Mouse (Mus musculus) liver, embryonic 12.5 days (tissue): Measurements from ENCODE around the gene Sdhaf1. TPM values are rescaled to one million over a fixed set of nuclear protein-coding genes. Genes with fewer than 3 reads are reported as not detected.
A peak's percentile ranks its signal among the peaks of the same experiment; 100 is the strongest.

Experiments
- ATAC-seq: fragments of 200-750 bp; cut with Nextera tagmentation; 2 replicates; pipeline ENCODE4 v1.8.0; 2017; ENCODE audit warnings: moderate number of reproducible peaks, mild to moderate bottlenecking, moderate library complexity
- H3K27ac ChIP-seq: fragments of 300-500 bp; sonication (generic); 2 replicates; pipeline ENCODE4 v1.5.1; 2016; ENCODE audit warnings: mild to moderate bottlenecking
- H3K27me3 ChIP-seq: fragments of 300-500 bp; sonication (generic); replicated peaks from 2 replicates; pipeline ENCODE4 v1.6.1; 2016; ENCODE audit warnings: mild to moderate bottlenecking, moderate library complexity
- H3K36me3 ChIP-seq: fragments of 300-500 bp; sonication (generic); 2 replicates; pipeline ENCODE4 v1.6.1; 2016; ENCODE audit warnings: mild to moderate bottlenecking, moderate library complexity
- H3K4me1 ChIP-seq: fragments of 300-500 bp; sonication (generic); 2 replicates; pipeline ENCODE4 v1.6.1; 2016
- H3K4me2 ChIP-seq: fragments of 300-500 bp; sonication (generic); 2 replicates; pipeline ENCODE4 v1.6.1; 2016; ENCODE audit warnings: mild to moderate bottlenecking, moderate library complexity
- H3K4me3 ChIP-seq: fragments of 300-500 bp; sonication (generic); 2 replicates; pipeline ENCODE4 v1.5.1; 2016; ENCODE audit warnings: mild to moderate bottlenecking, moderate library complexity
- H3K9ac ChIP-seq: fragments of 300-500 bp; sonication (generic); 2 replicates; pipeline ENCODE4 v1.6.1; 2016; ENCODE audit warnings: mild to moderate bottlenecking, moderate library complexity
- H3K9me3 ChIP-seq: fragments of 300-500 bp; sonication (generic); replicated peaks from 2 replicates; pipeline ENCODE4 v1.6.1; 2016; ENCODE audit warnings: mild to moderate bottlenecking, moderate library complexity
- WGBS: fragments of 180-500 bp; shearing (Covaris S2); methylation state at CpG from one replicate; pipeline ENCODE4 v1.1.7; 2016; ENCODE audit not compliant: insufficient replicate concordance; 5-methylcytosine and 5-hydroxymethylcytosine counted together
- polyA plus RNA-seq: library from polyadenylated mRNA; unstranded; fragments of >200 nt; fragmentation: Nextera tagmentation; extraction: Ambion mirVana; gene quantifications from 2 replicates; pipeline ENCODE4 v1.2.1, GENCODE M21; 2016

Sdhaf1 gene
- polyA plus RNA-seq, 1 experiment from 2014 or later, result 8.1 TPM

DNA sequence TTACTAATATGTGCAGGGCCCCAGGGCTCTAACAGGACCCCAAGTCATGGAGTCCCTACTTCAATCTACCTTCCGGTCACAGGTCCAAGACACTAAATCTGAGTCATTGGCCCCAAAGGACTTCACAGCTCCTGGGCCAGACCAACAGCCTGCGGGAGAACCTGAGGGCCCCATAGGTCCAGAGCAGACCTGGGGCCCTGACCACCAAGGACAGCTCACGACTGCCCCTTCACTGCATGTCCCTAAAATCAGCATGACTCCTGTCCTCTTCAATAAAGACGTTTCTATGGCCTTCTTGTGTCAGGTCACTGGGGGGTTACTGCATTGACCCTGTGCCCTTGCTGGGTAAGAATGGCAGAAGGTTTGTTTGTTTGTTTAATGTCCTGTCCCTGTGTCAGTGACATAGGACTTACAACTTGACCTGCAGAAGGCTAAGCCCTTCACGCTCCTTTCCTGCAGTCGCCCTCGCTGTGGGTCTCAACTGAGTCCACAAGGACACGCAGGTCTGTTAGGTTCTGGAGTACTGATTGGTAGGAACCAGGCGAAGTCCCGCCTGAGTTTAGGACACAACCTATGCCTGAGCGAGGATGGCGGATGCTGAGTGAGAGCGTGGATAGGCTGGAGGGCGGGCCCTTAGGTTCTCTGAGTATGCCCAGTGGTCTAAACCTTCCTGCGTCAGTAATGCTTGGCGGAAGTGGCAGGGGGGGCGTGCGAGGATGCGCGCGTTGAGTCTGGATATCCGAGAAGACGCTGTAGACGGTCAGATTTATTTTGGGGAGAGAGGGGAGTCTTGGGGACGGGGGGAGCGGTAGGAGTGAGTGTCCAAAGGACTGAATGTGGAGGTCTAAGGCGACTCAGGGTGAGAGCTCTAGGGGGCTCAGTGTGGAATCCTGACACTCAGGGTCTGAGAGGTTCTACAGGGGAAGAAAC lies 15.4 kb downstream of the Sdhaf1 start, which contains the start of gene Alkbh6:
Gene Alkbh6 (plus strand): TSS at position 642 of the 930 bp plus-strand sequence.
- Histone ChIP-seq H3K9me3 (no peaks in the 10 kb centered on the region), H3K4me2 (peak within 1 kb of the TSS; percentile 88), H3K9ac (peak within 1 kb of the TSS; percentile 67), H3K36me3 (peaks cover 12% of the 10 kb centered on the region; the same call in 1 of the 2 replicates), H3K4me3 (peak within 1 kb of the TSS; percentile 67), H3K27ac (0 out of 2 replicates have a peak within 1 kb of the TSS, but pooled peaks have one; percentile 12), H3K4me1 (peaks cover 20% of the 10 kb centered on the region), H3K27me3 (no peaks in the 10 kb centered on the region)
- ATAC-seq, result peak; percentile 99
- 4% methylated on average over 27 of the region's 27 CpGs for WGBS

DNA sequence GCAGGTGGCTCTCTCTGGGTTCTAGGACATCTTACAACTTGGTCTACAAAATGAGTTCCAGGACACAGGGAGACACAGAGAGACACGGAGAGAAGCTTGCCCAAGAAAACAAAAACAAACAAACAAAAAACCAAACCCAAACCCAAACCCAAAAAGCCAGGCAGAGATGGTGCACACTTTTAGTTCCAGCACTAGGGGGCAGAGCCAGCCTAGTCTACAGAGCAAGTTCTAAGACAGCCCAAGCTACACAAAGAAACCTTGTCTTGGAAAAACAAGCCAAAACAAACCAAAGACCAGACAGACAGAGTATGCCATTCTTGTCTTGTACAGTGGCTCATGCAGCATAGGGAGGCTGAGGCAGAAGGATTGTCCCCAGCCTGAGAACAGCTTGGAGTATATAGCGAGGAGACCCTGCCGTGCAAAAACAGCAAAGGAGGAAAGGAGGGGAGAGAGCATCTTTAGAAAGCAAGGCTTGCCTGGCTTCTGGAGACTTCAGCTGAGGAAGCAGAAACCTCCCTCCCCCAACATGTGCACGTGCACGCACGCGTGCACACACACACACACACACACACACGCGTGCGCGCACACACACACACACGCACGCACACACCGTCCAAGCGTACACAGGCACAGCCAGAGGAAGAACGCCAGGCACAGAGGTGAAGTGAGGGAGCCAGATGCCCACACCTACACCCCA lies 17.5 kb downstream of the Sdhaf1 start:
- ATAC-seq, result no peak
- no peak overlapping the region for H3K4me2 ChIP-seq
- no peaks in the 10 kb centered on the region for H3K27me3 ChIP-seq
- no peak overlapping the region for H3K9ac ChIP-seq
- H3K4me1 ChIP-seq, result peaks cover 20% of the 10 kb centered on the region
- no peak overlapping the region for H3K27ac ChIP-seq
- peaks cover 5% of the 10 kb centered on the region; the same call in 1 of the 2 replicates for H3K36me3 ChIP-seq
- 82% methylated on average over 16 of the region's 16 CpGs for WGBS
- H3K9me3 ChIP-seq, result no peaks in the 10 kb centered on the region
- H3K4me3 ChIP-seq, result no peak overlapping the region

DNA sequence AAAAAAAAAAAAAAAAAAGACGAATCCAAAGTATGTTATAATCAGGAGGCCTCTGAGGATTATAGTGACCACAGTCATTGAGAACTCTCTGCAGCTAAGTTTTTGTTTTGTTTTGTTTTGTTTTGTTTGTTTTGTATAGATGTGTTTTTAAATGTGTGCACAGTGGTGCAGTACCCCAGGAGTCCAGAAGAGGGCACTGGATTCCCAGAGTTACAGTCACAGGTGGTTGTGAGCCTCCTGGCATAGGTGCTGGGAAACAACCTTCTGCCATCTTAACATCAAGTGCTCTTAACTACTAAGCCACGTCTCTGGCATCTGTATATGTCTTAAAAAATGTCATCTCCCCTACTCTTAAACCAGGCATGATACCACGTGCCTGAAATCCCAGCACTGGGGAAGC lies 22.8 kb downstream of the Sdhaf1 start:
- no peak overlapping the region for H3K9ac ChIP-seq

DNA sequence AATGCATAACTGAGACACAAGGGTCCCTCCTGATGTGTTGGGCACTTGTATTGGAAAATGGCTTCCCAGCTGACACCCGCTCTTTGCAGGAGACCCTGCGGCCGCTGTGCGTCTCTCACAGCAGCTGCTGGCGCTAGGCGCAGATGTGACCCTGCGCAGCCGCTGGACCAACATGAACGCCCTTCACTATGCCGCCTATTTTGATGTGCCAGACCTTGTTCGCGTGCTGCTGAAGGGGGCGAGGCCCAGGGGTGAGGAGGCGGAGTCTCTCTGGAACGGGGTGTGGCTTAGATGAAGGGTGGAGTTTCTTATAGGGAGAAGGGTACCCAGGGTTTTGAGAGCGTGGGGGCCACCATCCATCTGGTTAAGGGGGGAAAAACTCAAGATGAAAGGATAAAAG lies 26.4 kb downstream of the Sdhaf1 start:
- no peak overlapping the region for H3K4me2 ChIP-seq
- peaks cover 1% of the 10 kb centered on the region; the same call in 1 of the 2 replicates for H3K27me3 ChIP-seq
- H3K27ac ChIP-seq, result no peak overlapping the region
- H3K9me3 ChIP-seq, result no peaks in the 10 kb centered on the region
- ATAC-seq, result no peak
- no peak overlapping the region for H3K4me3 ChIP-seq
- 0 out of 2 replicates have a peak, but pooled peaks cover 5% of the 10 kb centered on the region for H3K4me1 ChIP-seq
- WGBS, result 61% methylated on average over 16 of the region's 16 CpGs
- H3K36me3 ChIP-seq, result no peaks in the 10 kb centered on the region
- no peak overlapping the region for H3K9ac ChIP-seq

More for the DNA sequence above, 22.8 kb downstream of the Sdhaf1 start:
- no peak overlapping the region for H3K27ac ChIP-seq
- H3K4me3 ChIP-seq, result no peak overlapping the region
- H3K4me2 ChIP-seq, result no peak overlapping the region
- no peak for ATAC-seq
- 20% methylated on average over 3 of the region's 3 CpGs for WGBS
- H3K4me1 ChIP-seq, result 0 out of 2 replicates have a peak, but pooled peaks cover 5% of the 10 kb centered on the region
- no peaks in the 10 kb centered on the region for H3K36me3 ChIP-seq
- H3K9me3 ChIP-seq, result no peaks in the 10 kb centered on the region
- H3K27me3 ChIP-seq, result no peaks in the 10 kb centered on the region

DNA sequence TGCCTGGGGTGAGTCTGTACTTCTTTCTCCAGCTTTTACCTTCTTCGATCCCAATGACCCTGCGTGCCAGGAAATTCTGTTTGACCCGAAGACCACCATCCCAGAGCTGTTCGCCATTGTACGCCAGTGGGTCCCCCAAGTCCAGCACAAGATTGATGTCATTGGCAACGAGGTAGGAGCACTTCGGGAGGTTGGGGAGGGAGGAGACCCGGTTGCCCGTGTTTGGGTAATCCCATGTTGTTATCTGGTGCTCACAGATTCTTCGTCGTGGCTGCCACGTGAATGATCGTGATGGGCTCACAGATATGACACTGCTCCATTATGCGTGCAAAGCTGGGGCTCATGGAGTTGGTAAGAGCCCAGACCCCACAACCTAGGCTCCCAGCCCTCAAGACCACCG lies 26.9 kb downstream of the Sdhaf1 start:
- Histone ChIP-seq H3K4me2 (no peak overlapping the region), H3K9me3 (no peaks in the 10 kb centered on the region), H3K36me3 (no peaks in the 10 kb centered on the region), H3K27me3 (peaks cover 6% of the 10 kb centered on the region), H3K9ac (no peak overlapping the region), H3K4me3 (no peak overlapping the region), H3K27ac (no peak overlapping the region), H3K4me1 (0 out of 2 replicates have a peak, but pooled peaks cover 5% of the 10 kb centered on the region)
- 60% methylated on average over 15 of the region's 15 CpGs for WGBS
- no peak for ATAC-seq

DNA sequence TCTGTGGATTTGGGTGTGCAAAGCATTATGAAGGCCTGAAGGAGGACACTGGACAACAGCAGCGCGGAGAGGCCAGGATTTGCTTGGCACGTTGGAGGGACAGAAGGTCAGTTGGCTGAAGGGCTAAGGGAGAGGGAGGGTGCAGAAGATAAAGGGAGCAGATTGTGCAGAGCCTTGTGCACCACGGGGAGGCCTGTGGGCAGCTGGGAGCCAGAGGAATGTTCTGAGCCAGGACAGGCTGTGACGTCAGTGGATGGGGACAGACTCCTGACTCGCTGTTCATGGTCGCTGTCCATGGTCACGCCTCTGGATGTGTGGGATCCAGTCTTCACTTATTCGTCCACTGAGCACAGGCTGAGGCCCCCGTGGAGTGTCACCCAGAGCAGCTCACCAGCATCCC lies 28.6 kb downstream of the Sdhaf1 start:
- Histone ChIP-seq H3K36me3 (no peaks in the 10 kb centered on the region), H3K9me3 (no peaks in the 10 kb centered on the region), H3K27me3 (peaks cover 20% of the 10 kb centered on the region), H3K4me2 (no peak overlapping the region), H3K4me1 (0 out of 2 replicates have a peak, but pooled peaks cover 5% of the 10 kb centered on the region), H3K27ac (no peak overlapping the region), H3K4me3 (no peak overlapping the region), H3K9ac (no peak overlapping the region)
- WGBS, result 44% methylated on average over 10 of the region's 10 CpGs
- ATAC-seq, result no peak

DNA sequence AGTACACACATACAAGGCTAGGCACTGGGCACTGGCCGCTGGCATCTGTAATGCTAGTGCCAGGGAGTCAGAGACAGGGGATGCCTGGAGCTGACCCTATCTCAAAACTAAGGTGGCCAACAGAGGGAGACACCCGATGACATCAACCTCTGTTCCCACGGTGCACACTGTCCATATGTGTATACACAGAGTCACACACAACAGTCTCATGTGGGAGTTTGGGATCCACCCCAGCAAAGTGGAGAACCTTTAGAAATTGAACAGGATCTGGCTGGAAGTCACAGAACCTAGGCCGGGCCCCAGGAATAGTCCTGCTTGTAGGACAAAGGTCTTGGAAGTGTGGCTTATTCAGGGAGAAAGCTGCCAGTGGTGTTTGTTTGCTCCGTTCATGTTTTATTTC lies 29.4 kb downstream of the Sdhaf1 start:
- no peak overlapping the region for H3K4me2 ChIP-seq
- WGBS, result 72% methylated on average over 5 of the region's 5 CpGs
- H3K36me3 ChIP-seq, result no peaks in the 10 kb centered on the region
- no peak overlapping the region for H3K4me3 ChIP-seq
- no peaks in the 10 kb centered on the region for H3K9me3 ChIP-seq
- 0 out of 2 replicates have a peak, but pooled peaks cover 5% of the 10 kb centered on the region for H3K4me1 ChIP-seq
- no peak overlapping the region for H3K27ac ChIP-seq
- H3K27me3 ChIP-seq, result peaks cover 28% of the 10 kb centered on the region
- no peak overlapping the region for H3K9ac ChIP-seq
- no peak for ATAC-seq

DNA sequence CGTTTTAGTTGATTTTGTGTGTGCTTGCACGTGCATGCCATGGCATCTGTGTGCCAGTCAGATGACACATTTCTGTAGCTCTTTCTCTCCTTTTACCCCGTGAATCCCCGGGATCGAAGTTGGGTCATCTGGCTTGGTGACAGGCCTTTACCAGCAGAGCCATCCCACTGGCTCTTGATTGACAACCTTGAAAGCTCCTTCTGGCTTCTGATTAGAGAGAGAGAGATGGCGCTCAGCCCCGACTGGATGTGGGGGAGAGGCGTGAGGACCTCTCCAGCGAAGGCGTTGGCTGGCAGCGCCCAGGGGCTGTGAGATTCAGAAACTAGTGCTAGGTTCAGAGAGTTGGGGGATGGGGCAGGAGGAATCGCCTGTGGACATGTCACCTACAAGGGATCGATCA lies 29.9 kb downstream of the Sdhaf1 start:
- no peak for ATAC-seq
- Histone ChIP-seq H3K4me2 (no peak overlapping the region), H3K27me3 (peaks cover 33% of the 10 kb centered on the region), H3K36me3 (no peaks in the 10 kb centered on the region), H3K27ac (no peak overlapping the region), H3K9me3 (no peaks in the 10 kb centered on the region), H3K4me1 (0 out of 2 replicates have a peak, but pooled peaks cover 5% of the 10 kb centered on the region), H3K4me3 (no peak overlapping the region), H3K9ac (no peak overlapping the region)
- 68% methylated on average over 13 of the region's 13 CpGs for WGBS

DNA sequence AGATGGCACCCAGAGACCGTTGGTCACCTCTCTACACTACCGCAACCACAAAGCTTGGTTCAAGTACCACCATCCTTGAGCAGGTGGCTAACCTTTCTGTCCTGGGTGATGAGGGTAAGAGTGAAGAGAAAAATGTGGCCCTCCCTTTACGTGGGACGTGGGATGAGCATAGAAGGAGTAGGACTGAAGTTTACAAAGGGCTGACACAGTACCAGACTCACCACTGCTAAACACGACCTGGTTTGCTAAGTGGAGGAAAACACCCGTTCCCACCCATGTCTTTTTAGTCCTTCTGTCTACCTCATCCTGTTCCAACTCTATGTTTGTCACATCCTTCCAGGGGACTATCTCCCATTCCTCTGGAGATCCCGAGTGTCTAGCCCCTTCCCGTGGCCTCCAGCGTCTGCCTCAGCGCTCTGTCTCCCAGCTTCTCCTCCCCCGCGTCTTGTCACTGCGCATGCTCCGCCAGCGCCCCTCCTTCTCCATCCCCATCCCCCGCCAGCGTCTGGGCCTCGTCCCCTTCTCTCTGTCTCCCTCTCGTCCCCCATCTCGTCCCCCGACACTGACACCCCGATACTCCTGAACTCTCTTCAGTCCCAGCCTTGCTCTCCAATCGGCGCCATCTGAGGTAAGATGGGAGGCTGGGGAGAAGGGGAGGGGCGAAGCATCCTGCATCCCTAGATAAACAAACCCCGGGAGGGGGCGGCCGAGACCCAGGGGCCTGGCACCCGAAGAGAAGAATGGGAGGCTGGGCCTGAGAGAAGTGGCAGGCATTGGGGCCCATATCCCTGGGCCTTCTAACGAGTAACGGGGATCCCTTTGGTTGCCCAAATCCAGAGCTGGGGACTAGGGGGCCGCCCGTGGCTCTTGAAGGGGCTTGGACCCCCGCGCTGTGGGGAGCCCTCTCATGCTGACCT lies 32.2 kb downstream of the Sdhaf1 start, which contains the start of gene Clip3:
Gene Clip3 (plus strand): TSS at position 514 of the 917 bp plus-strand sequence.
- Histone ChIP-seq H3K4me1 (no peaks in the 10 kb centered on the region), H3K4me2 (peak within 1 kb of the TSS; percentile 39), H3K27me3 (peaks cover 50% of the 10 kb centered on the region), H3K4me3 (peak within 1 kb of the TSS; percentile 41), H3K9ac (peak within 1 kb of the TSS; percentile 45), H3K27ac (no peak within 1 kb of the TSS), H3K36me3 (no peaks in the 10 kb centered on the region), H3K9me3 (no peaks in the 10 kb centered on the region)
- ATAC-seq, result 0 out of 2 replicates have a peak, but pooled peaks have one; percentile 8
- 12% methylated on average over 35 of the region's 35 CpGs for WGBS

DNA sequence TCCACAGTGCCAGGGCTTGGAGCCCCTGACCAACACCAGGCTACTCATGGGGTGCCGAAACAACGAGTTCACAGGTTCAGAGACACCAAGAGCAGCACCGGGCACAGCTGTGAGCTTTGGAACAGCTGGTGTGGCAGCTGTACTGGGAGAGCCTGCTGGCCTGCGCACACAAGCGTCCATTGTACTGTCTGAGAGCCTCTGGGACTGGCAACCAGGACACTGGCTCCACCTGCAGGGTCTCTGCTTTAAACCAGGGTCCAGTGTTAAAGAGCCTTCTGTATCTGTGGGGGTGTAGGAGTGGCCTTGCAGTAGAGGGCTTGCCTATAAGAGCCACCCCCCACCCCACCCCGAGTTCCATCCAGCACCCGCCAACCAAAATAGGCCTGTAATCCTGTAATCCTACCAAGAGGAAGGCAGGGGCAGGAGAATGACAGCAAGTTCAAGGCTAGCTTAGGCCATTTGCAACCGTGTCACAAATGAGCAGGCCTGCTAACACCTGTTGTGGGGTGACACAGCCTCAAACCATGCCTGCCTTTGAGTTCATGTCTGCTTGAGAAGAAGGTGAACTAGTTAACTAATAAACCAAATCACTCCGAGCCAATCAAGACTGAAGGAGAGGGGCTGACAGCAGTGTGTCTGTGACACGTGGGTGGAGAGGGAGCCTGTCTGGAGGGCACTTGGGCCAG lies 33.8 kb downstream of the Sdhaf1 start:
- ATAC-seq, result no peak
- H3K9me3 ChIP-seq, result no peaks in the 10 kb centered on the region
- H3K4me1 ChIP-seq, result no peaks in the 10 kb centered on the region
- no peaks in the 10 kb centered on the region for H3K36me3 ChIP-seq
- no peak overlapping the region for H3K9ac ChIP-seq
- peaks cover 63% of the 10 kb centered on the region for H3K27me3 ChIP-seq
- H3K4me2 ChIP-seq, result no peak overlapping the region
- H3K4me3 ChIP-seq, result no peak overlapping the region
- 47% methylated on average over 10 of the region's 10 CpGs for WGBS
- no peak overlapping the region for H3K27ac ChIP-seq
